Mouse (Mus musculus) adrenal gland, postnatal 4 days (tissue): ENCODE measurements around the gene Ric8b. TPM values are rescaled to one million over a fixed set of nuclear protein-coding genes. Genes with fewer than 3 reads are reported as not detected.

Experiments used
- DNase-seq, 2 experiments: peaks; one replicate each; pipeline ENCODE4 v3.0.0; 2021 to 2022; ENCODE audit warnings: low spot score in 2 of 2, mixed read lengths in 2 of 2
- total RNA-seq, 2 experiments: library from RNA; stranded (reverse); gene quantifications; 2 replicates each; pipeline ENCODE4 v1.2.3; 2021

The Ric8b gene
- total RNA-seq, 2 experiments from 2014 or later: 34.0 to 38.1 TPM

GRCm38 (mm10) chr10:85048008-85048407 is 130.6 kb downstream of the Ric8b start:
- no peak for DNase-seq

GRCm38 (mm10) chr10:85050668-85051208 is 133.3 kb downstream of the Ric8b start:
- no peak for DNase-seq

GRCm38 (mm10) chr10:85052451-85052850 is 135.0 kb downstream of the Ric8b start:
- no peak for DNase-seq

- DNase-seq: no peak
These were observed 137.5 kb downstream of the Ric8b start for GRCm38 (mm10) chr10:85054876-85055275.

Other genes starting within 250 kb of the Ric8b start
- gene Rfx4, start 161.6 kb upstream of the Ric8b start, total RNA-seq: under 1 TPM in 1 of 2 experiments, not detected in 1; 0.17 TPM
- gene Fhl4, start 184.9 kb downstream of the Ric8b start, total RNA-seq: 1 to 10 TPM in 1 of 2 experiments, under 1 TPM in 1; 0.92 to 1.3 TPM
- gene Tmem263, start 185.0 kb downstream of the Ric8b start, total RNA-seq: 10 to 100 TPM; 30.4 to 33.0 TPM
- 10 to 100 TPM; 11.1 to 11.3 TPM for gene Mterf2, start 210.4 kb downstream of the Ric8b start, total RNA-seq